Mouse (Mus musculus): Measurements from ENCODE around the gene Ankfy1.
"Not testable (repeated sequence)": the region's sequence is repeated elsewhere in the genome, so short reads cannot be mapped to it uniquely, and the experiment has no call there.

Ankfy1 gene

GRCm38 (mm10) chr11:72723165-72723564, 33.4 kb downstream of the Ankfy1 start:
- DNase-seq (ENCODE audit: low spot score in 2 of 2): no peak

GRCm38 (mm10) chr11:72723871-72724270, 34.1 kb downstream of the Ankfy1 start:
- DNase-seq (ENCODE audit: low spot score in 2 of 2): no peak

- no peak for DNase-seq (ENCODE audit: low spot score in 2 of 2)
Observed at GRCm38 (mm10) chr11:72726023-72726422, 36.2 kb downstream of the Ankfy1 start.

GRCm38 (mm10) chr11:72733736-72734135, 43.9 kb downstream of the Ankfy1 start:
- no peak for DNase-seq (ENCODE audit: low spot score in 2 of 2)

- no peak for DNase-seq (ENCODE audit: low spot score in 2 of 2)
Observed at GRCm38 (mm10) chr11:72734840-72735518, 45.2 kb downstream of the Ankfy1 start.

- no peak for DNase-seq (ENCODE audit: low spot score in 2 of 2)
Observed at GRCm38 (mm10) chr11:72735519-72735860, 45.7 kb downstream of the Ankfy1 start.

- DNase-seq (ENCODE audit: low spot score in 2 of 2): no peak
Observed at GRCm38 (mm10) chr11:72736320-72736719, 46.5 kb downstream of the Ankfy1 start.

- DNase-seq (ENCODE audit: low spot score in 2 of 2): not testable (repeated sequence)
Observed at GRCm38 (mm10) chr11:72737517-72737916, 47.7 kb downstream of the Ankfy1 start.

GRCm38 (mm10) chr11:72739048-72739447, 49.2 kb downstream of the Ankfy1 start:
- DNase-seq (ENCODE audit: low spot score in 2 of 2): no peak

GRCm38 (mm10) chr11:72751956-72752355, 62.1 kb downstream of the Ankfy1 start:
- no peak for DNase-seq (ENCODE audit: low spot score in 2 of 2)

- no peak for DNase-seq (ENCODE audit: low spot score in 2 of 2)
Observed at GRCm38 (mm10) chr11:72758316-72758715, 68.5 kb downstream of the Ankfy1 start.

- no peak for DNase-seq (ENCODE audit: low spot score in 2 of 2)
Observed at GRCm38 (mm10) chr11:72759581-72759980, 69.8 kb downstream of the Ankfy1 start.

GRCm38 (mm10) chr11:72760781-72761180, 71.0 kb downstream of the Ankfy1 start:
- DNase-seq (ENCODE audit: low spot score in 2 of 2): no peak

GRCm38 (mm10) chr11:72764270-72764669, 74.5 kb downstream of the Ankfy1 start:
- peak in 1 of 2 experiments; percentile 43 for DNase-seq (ENCODE audit: low spot score in 2 of 2)

- no peak for DNase-seq (ENCODE audit: low spot score in 2 of 2)
Observed at GRCm38 (mm10) chr11:72767716-72768115, 77.9 kb downstream of the Ankfy1 start.

GRCm38 (mm10) chr11:72769061-72769460, 79.3 kb downstream of the Ankfy1 start:
- DNase-seq (ENCODE audit: low spot score in 2 of 2): no peak

GRCm38 (mm10) chr11:72770324-72770723, 80.5 kb downstream of the Ankfy1 start:
- no peak for DNase-seq (ENCODE audit: low spot score in 2 of 2)

GRCm38 (mm10) chr11:72770816-72771215, 81.0 kb downstream of the Ankfy1 start:
- no peak for DNase-seq (ENCODE audit: low spot score in 2 of 2)

- no peak for DNase-seq (ENCODE audit: low spot score in 2 of 2)
Observed at GRCm38 (mm10) chr11:72771461-72771860, 81.7 kb downstream of the Ankfy1 start.

GRCm38 (mm10) chr11:72772611-72773010, 82.8 kb downstream of the Ankfy1 start:
- DNase-seq (ENCODE audit: low spot score in 2 of 2): not testable (repeated sequence)

- no peak for DNase-seq (ENCODE audit: low spot score in 2 of 2)
Observed at GRCm38 (mm10) chr11:72778957-72779356, 89.2 kb downstream of the Ankfy1 start.

- DNase-seq (ENCODE audit: low spot score in 2 of 2): no peak
Observed at GRCm38 (mm10) chr11:72782103-72782502, 92.3 kb downstream of the Ankfy1 start.

GRCm38 (mm10) chr11:72782503-72782902, 92.7 kb downstream of the Ankfy1 start:
- DNase-seq (ENCODE audit: low spot score in 2 of 2): no peak

- no peak for DNase-seq (ENCODE audit: low spot score in 2 of 2)
Observed at GRCm38 (mm10) chr11:72792033-72792432, 102.2 kb downstream of the Ankfy1 start.

All from left cerebral cortex, adult 9 months (tissue).